In the genomic region with DNA sequence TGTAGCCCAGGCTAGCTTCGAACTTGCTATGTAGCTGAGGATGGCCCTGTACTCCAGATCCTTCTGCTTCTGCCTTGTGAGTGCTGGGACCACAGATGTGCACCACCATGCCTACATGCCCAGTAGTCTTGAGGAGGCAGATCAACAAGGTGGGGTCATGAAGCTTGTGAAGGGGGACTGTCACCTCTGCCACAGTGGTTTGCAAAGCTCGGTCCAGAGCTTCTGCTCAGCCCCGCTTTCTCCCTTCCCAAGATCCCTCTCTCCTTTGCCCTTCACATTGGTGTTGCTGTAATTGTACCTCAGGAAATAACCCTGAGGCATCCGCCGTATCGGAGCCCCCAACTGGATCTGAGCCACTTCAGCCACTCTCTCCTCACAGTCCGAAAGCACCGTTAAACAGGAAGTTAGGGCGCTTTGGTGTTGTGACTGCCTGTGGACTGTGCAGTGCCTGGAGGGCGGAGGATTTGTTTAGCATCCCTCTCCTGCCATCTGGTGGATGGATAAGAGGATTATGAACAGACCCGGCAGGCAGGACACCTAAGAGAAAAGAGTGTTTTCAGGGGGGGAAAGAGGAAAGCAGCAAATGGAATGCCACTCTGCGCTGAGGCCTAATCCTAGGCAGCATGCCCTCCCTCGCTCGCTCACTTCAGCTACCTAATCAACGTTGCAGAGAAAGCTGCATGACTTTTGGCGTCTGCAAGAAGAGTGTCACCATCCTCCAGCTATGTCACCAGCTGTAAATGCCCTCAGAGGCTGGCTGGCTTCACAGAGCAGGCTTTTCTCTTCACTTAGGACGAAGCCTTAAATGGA, we compare ENCODE assay signal across 8 mouse cellular contexts. TPM values are rescaled to one million over a fixed set of nuclear protein-coding genes. Genes with fewer than 3 reads are reported as not detected.
DNase-seq lines count a peak whose midpoint lies in the region; ATAC-seq and TF ChIP-seq lines count a peak whose summit lies in the region.

No protein-coding gene starts in this region.

- TF ChIP-seq POLR2A in small intestine, adult 2 months (IDR thresholded peaks at IDR 0.05; ENCODE audit: low read depth, low read length): no peak

- TF ChIP-seq CTCF in small intestine, adult 2 months (IDR thresholded peaks at IDR 0.05; ENCODE audit: extremely low read depth, insufficient read length, insufficient replicate concordance, low read depth, low read length): peak; percentile 78; the same call in 1 of the 2 replicates

- peak overlapping the region; percentile 44; the same call in 1 of the 2 replicates for H3K9ac ChIP-seq in midbrain, embryonic 13.5 days (replicated peaks)

- 21% methylated on average over 17 of the region's 17 CpGs for WGBS in embryonic facial prominence, embryonic 10.5 days
- 24% methylated on average over 17 of the region's 17 CpGs for WGBS in limb, embryonic 10.5 days
- WGBS in midbrain, embryonic 13.5 days: 16% methylated on average over 17 of the region's 17 CpGs
- WGBS in small intestine, adult 2 months: 22% methylated on average over 17 of the region's 17 CpGs

- peak; percentile 97 for ATAC-seq in midbrain, embryonic 13.5 days

- H3K9me3 ChIP-seq in embryonic facial prominence, embryonic 10.5 days: no peaks in the 10 kb centered on the region
- no peaks in the 10 kb centered on the region for H3K9me3 ChIP-seq in limb, embryonic 10.5 days (replicated peaks)
- no peaks in the 10 kb centered on the region for H3K9me3 ChIP-seq in midbrain, embryonic 13.5 days

- peak overlapping the region; percentile 82 for H3K27ac ChIP-seq in embryonic facial prominence, embryonic 10.5 days (replicated peaks)
- H3K27ac ChIP-seq in limb, embryonic 10.5 days: peak overlapping the region; percentile 84
- peak overlapping the region; percentile 45 for H3K27ac ChIP-seq in midbrain, embryonic 13.5 days
- no peak overlapping the region for H3K27ac ChIP-seq in small intestine, adult 2 months (ENCODE audit: insufficient read depth, low read depth, low read length)

- peak overlapping the region; percentile 49 for H3K4me3 ChIP-seq in embryonic facial prominence, embryonic 10.5 days
- H3K4me3 ChIP-seq in limb, embryonic 10.5 days: peak overlapping the region; percentile 42
- H3K4me3 ChIP-seq in midbrain, embryonic 13.5 days (replicated peaks): peak overlapping the region; percentile 22; the same call in 1 of the 2 replicates
- peak overlapping the region; percentile 7; the same call in 1 of the 2 replicates for H3K4me3 ChIP-seq in small intestine, adult 2 months (ENCODE audit: low read depth, low read length)

- no peaks in the 10 kb centered on the region for H3K36me3 ChIP-seq in embryonic facial prominence, embryonic 10.5 days (replicated peaks)
- no peaks in the 10 kb centered on the region for H3K36me3 ChIP-seq in limb, embryonic 10.5 days
- H3K36me3 ChIP-seq in midbrain, embryonic 13.5 days: no peaks in the 10 kb centered on the region
- H3K36me3 ChIP-seq in small intestine, adult 2 months (ENCODE audit: control insufficient read depth, insufficient read depth, low read length): no peaks in the 10 kb centered on the region

- peak overlapping the region; percentile 47 for H3K4me2 ChIP-seq in midbrain, embryonic 13.5 days (replicated peaks)

- H3K4me1 ChIP-seq in embryonic facial prominence, embryonic 10.5 days: peaks cover 32% of the 10 kb centered on the region
- H3K4me1 ChIP-seq in limb, embryonic 10.5 days: peaks cover 12% of the 10 kb centered on the region
- H3K4me1 ChIP-seq in midbrain, embryonic 13.5 days (replicated peaks): peaks cover 23% of the 10 kb centered on the region
- no peaks in the 10 kb centered on the region for H3K4me1 ChIP-seq in small intestine, adult 2 months (ENCODE audit: control insufficient read depth, insufficient read depth, insufficient read length, low read length)

- DNase-seq in urinary bladder, postnatal 14 days (ENCODE audit: low spot score): peak; percentile 69
- DNase-seq in urinary bladder, adult 2 months (ENCODE audit: low spot score): no peak
- peak; percentile 80 for DNase-seq in embryonic facial prominence, embryonic 10.5 days (ENCODE audit: low spot score)
- peak; percentile 96 for DNase-seq in heart, adult 11 months
- peak; percentile 51 for DNase-seq in kidney, adult 11 months
- peak; percentile 77 for DNase-seq in limb, embryonic 10.5 days (ENCODE audit: low spot score)

- H3K27me3 ChIP-seq in embryonic facial prominence, embryonic 10.5 days (replicated peaks; ENCODE audit: low read depth, poor library complexity, severe bottlenecking): no peaks in the 10 kb centered on the region
- no peaks in the 10 kb centered on the region for H3K27me3 ChIP-seq in limb, embryonic 10.5 days (ENCODE audit: low read depth, poor library complexity, severe bottlenecking)
- no peaks in the 10 kb centered on the region for H3K27me3 ChIP-seq in midbrain, embryonic 13.5 days
- no peaks in the 10 kb centered on the region for H3K27me3 ChIP-seq in small intestine, adult 2 months (ENCODE audit: control insufficient read depth, insufficient read depth, low read length)

RNA-seq across cellular contexts. Expression of gene Mmgt2, which starts 27.2 kb away (rescaled TPM):
- polyA plus RNA-seq in urinary bladder, adult 2 months (2012; rRNA removed): 73.5 and 89.4 TPM in 2 replicates
- 41.9 and 44.2 TPM in 2 replicates for polyA plus RNA-seq in embryonic facial prominence, embryonic 10.5 days (2016; fragmentation: Nextera tagmentation; extraction: Ambion mirVana)
- 45.5 and 52.5 TPM in 2 replicates for polyA plus RNA-seq in limb, embryonic 10.5 days (2016; fragmentation: Nextera tagmentation; extraction: Ambion mirVana)
- 23.0 and 25.2 TPM in 2 replicates for polyA plus RNA-seq in midbrain, embryonic 13.5 days (2015; fragmentation: Nextera tagmentation; extraction: Ambion mirVana)
- 20.0 and 26.4 TPM in 2 replicates for polyA plus RNA-seq in small intestine, adult 2 months (2012; rRNA removed)

RNA-seq across cellular contexts. Expression of gene Lrrc75a, which starts 27.4 kb away (rescaled TPM):
- polyA plus RNA-seq in urinary bladder, adult 2 months (2012; rRNA removed): 14.0 and 15.4 TPM in 2 replicates
- polyA plus RNA-seq in embryonic facial prominence, embryonic 10.5 days (2016; fragmentation: Nextera tagmentation; extraction: Ambion mirVana): 11.2 and 12.9 TPM in 2 replicates
- polyA plus RNA-seq in limb, embryonic 10.5 days (2016; fragmentation: Nextera tagmentation; extraction: Ambion mirVana): 15.7 and 17.3 TPM in 2 replicates
- 8.2 and 11.4 TPM in 2 replicates for polyA plus RNA-seq in midbrain, embryonic 13.5 days (2015; fragmentation: Nextera tagmentation; extraction: Ambion mirVana)
- polyA plus RNA-seq in small intestine, adult 2 months (2012; rRNA removed): 40.6 and 109 TPM in 2 replicates

RNA-seq across cellular contexts. Expression of gene Zfp287, which starts 56.0 kb away (rescaled TPM):
- 5.4 and 6.5 TPM in 2 replicates for polyA plus RNA-seq in urinary bladder, adult 2 months (2012; rRNA removed)
- 13.0 and 14.3 TPM in 2 replicates for polyA plus RNA-seq in embryonic facial prominence, embryonic 10.5 days (2016; fragmentation: Nextera tagmentation; extraction: Ambion mirVana)
- polyA plus RNA-seq in limb, embryonic 10.5 days (2016; fragmentation: Nextera tagmentation; extraction: Ambion mirVana): 11.8 and 15.7 TPM in 2 replicates
- 21.2 and 22.2 TPM in 2 replicates for polyA plus RNA-seq in midbrain, embryonic 13.5 days (2015; fragmentation: Nextera tagmentation; extraction: Ambion mirVana)
- polyA plus RNA-seq in small intestine, adult 2 months (2012; rRNA removed): 0.28 and 0.39 TPM in 2 replicates
